Mouse (Mus musculus): ENCODE measurements around the gene Ppwd1. TPM values are rescaled to one million over a fixed set of nuclear protein-coding genes. Genes with fewer than 3 reads are reported as not detected.

Gene Ppwd1
- 0.89 and 2.4 TPM in 2 replicates for polyA plus RNA-seq (2012; ENCODE audit: low replicate concordance)

GRCm38 (mm10) chr13:104228384-104229066 lies at the start of gene Ppwd1, which contains the start of gene Cenpk:
TSS of gene Ppwd1 (minus strand) at chr13:104228843.
TSS of gene Cenpk (plus strand) at chr13:104228611.

DNA sequence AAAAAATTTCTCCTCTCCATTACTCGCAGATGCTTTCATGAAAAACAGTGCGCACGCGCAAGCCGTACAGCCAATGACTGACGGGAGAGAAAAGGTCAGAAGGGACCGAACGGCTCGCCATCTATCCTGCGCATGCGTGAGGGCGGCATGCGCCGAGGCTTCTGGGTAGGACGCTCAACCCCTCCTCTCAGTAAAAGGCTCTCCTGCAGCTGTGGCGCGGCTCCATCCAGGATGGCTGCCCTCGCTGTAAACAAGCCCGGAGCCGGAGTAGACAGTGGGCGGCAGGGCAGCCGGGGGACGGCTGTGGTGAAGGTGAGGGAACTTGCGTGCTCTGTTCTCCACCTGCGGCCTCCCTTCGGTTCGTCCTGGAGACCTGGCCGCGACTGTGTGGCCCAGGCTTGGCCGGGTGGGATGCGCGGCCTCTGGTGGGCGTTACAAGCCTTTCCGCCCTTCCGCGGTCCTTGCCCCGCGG lies 50.0 kb downstream of the Ppwd1 start, which contains the start of gene Trim23:
Trim23 (plus strand) TSS at position 148 of the 472 bp plus-strand sequence.

GRCm38 (mm10) chr13:104177796-104178649 lies 50.6 kb downstream of the Ppwd1 start, which contains the start of gene Trappc13:
TSS of gene Trappc13 (minus strand) at chr13:104178469.

Other genes starting within 250 kb of the Ppwd1 start
- 9.3 and 12.6 TPM in 2 replicates for gene Nln, start 119.2 kb downstream of the Ppwd1 start, polyA plus RNA-seq (2012; ENCODE audit: low replicate concordance)
- 0.40 TPM in 1 of 2 replicates, not detected in the other for gene Sgtb, start 119.1 kb downstream of the Ppwd1 start, polyA plus RNA-seq (2012; ENCODE audit: low replicate concordance)
- gene Trappc13, start 50.4 kb downstream of the Ppwd1 start, polyA plus RNA-seq (2012; ENCODE audit: low replicate concordance), result 0.57 and 1.9 TPM in 2 replicates
- 0.26 and 1.3 TPM in 2 replicates for gene Trim23, start 50.0 kb downstream of the Ppwd1 start, polyA plus RNA-seq (2012; ENCODE audit: low replicate concordance)
- 0.73 TPM in 1 of 2 replicates, not detected in the other for gene Cenpk, start 232 bp downstream of the Ppwd1 start, polyA plus RNA-seq (2012; ENCODE audit: low replicate concordance)
- 0.10 and 0.43 TPM in 2 replicates for gene Adamts6, start 59.0 kb upstream of the Ppwd1 start, polyA plus RNA-seq (2012; ENCODE audit: low replicate concordance)

All from leukemia stem cell, adult 10-12 weeks (primary cell).